Mouse (Mus musculus) right cerebral cortex, postnatal 14 days (tissue): ENCODE data around the gene Mrgprd.

Experiments
- DNase-seq: peaks from one replicate; pipeline ENCODE4 v3.0.0; 2022

The Mrgprd gene

DNA sequence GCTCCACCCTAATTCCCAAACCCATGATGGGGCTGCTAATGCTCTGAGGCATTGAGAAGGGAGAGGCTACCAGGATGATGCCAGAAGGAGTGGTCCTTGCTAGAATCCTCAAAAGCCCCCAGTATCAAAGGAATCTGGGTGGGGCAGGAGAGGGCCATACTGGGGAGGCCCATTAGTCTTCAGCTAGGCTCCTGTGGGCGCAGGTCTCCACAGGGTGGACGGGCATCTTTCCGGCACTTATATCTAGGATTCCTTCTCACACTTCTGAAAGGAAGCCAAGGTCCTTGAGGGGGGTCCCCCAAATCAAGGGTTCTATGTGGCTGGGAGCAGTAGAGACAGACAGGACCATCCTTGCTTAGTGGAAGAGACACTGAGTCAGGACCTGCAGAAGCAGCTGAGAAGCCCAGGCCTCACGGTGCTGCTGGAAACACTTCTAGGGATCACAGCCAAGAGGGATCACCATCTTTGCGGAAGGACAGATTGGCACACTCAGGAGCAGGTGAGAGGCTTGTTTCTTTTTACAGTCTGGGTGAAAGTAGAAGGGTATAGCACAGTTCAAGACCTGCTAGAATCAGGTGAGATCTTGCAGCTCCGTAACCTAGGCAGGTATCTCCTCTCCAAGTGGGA is at the start of gene Mrgprd:
Mrgprd (plus strand) TSS at position 51 of the 627 bp plus-strand sequence.
- no peak for DNase-seq

DNA sequence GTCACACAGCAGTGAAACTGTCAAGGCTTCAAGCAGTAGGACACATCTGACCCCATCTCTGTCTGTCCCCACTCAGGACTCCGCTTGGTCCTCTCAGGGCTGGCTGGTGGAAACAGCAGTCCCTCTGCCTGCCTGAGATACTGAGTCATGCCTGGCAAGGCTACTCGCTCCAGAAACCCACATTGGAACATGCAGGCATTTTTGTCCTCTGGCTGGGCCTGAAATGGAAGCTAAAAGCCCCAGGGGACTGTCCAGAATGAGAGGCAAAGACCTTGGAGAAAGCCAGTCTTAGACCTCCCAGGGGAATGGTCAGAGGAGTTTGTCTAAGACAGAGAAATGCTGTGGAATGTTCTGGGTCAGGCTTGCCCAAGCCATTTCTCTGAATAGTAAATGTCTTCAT is 48.6 kb upstream of the Mrgprd start:
- DNase-seq: no peak

DNA sequence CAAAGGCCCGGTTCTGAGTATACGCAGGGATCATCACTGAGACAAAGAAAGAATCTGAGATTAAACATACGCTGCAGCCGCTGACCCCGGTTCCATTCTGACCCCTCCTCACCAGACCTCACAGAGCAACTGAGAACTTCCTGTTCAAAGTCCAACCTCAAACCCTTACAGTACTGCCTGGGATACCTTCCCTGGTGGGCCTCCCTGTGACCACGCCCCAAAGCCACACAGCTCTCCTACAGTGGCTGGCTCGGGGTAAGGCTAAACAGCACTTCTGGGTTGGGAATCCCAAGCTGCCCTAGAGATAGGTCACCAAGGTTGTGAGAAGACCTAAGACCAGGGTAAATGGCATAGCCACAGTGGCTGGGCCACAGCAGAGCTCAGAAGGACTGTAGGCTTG is 45.7 kb upstream of the Mrgprd start:
- DNase-seq: no peak

GRCm38 (mm10) chr7:145270955-145271354 is 43.7 kb upstream of the Mrgprd start:
- no peak for DNase-seq

GRCm38 (mm10) chr7:145275488-145275887 is 39.1 kb upstream of the Mrgprd start:
- no peak for DNase-seq

GRCm38 (mm10) chr7:145281396-145281795 is 33.2 kb upstream of the Mrgprd start:
- no peak for DNase-seq

DNA sequence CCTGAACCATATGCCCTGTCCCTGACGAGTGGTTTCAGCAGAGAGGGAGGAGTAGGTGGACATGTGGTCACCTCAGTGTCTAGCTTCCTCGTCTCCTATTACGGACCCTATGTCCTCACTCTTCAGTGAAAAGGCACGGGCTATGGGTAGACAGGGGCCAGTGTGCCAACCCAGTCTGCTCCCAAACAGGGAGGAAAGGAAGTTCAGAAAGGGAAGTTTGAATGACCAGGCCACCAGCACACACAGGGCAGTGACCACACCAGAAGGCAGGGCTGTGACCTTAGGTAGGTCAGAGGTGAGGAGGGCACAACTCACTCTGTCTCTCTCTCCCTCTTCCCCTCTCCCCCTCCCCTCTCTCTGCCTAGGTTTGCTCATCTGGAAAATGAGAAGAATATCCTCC is 31.6 kb upstream of the Mrgprd start:
- no peak for DNase-seq

- DNase-seq: peak; percentile 92
Measured at GRCm38 (mm10) chr7:145283487-145284187, 31.0 kb upstream of the Mrgprd start, which contains the start of gene Tpcn2. Tpcn2 (minus strand) TSS chr7:145284011.

DNA sequence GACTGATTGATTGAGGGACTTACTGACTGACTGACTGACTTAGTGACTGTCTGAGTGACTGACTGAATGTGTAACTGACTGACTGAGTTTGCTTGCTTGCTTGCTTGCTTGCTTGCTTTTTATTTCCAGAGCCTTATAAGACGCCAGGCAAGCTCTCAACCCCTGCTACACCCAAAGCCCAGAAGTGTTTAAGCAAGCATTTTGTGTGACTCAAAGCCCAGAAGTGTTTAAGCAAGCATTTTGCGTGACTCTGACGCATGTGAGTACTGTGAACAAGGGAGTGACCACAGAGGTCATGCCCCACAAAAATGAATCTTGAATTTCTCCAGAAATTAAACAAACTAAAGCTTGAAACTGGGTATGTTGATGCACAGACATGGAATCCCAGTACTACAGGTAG is 30.3 kb upstream of the Mrgprd start:
- no peak for DNase-seq

- no peak for DNase-seq
Measured at GRCm38 (mm10) chr7:145285476-145285875, 29.2 kb upstream of the Mrgprd start.

- no peak for DNase-seq
Measured at GRCm38 (mm10) chr7:145287410-145287809, 27.2 kb upstream of the Mrgprd start.

GRCm38 (mm10) chr7:145289302-145289701 is 25.3 kb upstream of the Mrgprd start:
- DNase-seq: peak; percentile 30

DNA sequence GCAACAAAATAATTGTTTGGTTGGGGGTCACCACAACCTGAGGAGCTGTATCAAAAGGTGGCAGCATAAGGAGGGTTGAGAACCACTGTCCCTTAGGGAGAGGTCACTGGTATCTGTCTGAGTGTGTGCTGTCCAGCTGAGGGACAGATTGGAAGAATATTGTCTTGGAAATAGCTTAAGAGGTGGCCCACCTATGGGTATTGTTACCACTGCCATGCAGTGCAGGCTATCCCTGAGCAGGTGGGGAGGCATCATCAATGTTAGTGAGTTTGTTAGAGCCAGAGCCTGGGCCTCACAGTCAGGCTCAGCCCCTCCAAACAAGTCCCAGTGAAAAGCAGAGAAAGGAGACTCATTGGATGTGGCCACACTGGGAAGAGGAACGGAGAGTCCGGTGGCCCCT is 22.8 kb upstream of the Mrgprd start:
- no peak for DNase-seq

DNA sequence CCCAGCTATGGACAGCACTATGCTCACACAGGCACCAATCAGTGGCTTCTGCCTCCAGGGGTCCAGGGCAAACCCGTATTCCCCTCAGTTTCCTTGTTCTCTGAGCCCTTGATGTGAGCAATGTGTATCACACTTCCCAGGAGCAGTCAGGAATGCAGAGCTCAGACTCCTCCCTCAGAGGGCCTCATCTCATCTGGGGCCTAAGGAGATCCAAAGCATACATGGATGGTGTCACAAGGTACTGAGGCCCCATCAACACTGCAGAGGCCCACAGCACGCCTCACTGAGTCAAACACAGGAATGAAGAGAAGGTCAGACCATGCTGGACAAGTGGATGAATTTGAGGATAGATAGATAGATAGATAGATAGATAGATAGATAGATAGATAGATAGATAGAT is 21.9 kb upstream of the Mrgprd start:
- no peak for DNase-seq

- DNase-seq: no peak
Measured at GRCm38 (mm10) chr7:145293859-145294258, 20.8 kb upstream of the Mrgprd start.

- DNase-seq: no peak
Measured at GRCm38 (mm10) chr7:145298666-145299490, 15.8 kb upstream of the Mrgprd start.

GRCm38 (mm10) chr7:145299562-145300320 is 14.9 kb upstream of the Mrgprd start:
- no peak for DNase-seq

DNA sequence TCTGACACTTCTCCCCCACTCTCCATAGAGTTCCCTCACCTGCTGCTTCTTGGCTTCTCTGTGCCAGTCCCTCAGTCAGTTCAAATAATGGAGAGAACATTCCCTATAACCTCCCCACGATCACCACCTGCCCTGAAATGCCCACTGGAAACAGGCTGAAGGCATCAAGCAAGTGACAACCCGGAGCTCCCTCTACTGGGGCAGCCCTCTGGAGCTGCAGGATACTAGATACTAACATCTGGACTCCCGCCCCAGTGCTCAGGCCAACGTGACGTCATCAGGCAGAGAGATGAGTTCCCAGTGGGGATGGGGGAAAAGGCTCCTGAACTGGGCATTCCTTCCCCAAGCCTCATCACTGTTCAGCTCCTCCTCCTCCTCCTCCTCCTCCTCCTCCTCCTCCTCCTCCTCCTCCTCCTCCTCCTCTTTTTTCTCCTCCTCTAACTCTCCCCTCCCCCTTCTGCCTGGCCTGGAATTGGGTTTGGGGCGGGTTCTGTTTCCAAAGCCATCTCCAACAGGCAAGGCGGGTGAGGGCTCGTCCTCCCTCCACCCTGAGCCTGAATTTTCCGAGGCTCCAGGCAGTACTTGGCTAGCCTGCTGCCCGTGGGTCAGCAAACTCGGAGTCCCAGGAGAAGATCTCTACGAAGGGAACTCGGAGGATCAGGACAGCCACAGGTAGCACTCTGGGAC is 14.2 kb upstream of the Mrgprd start, which contains the start of gene Mrgprf:
Mrgprf (plus strand) TSS at position 508 of the 687 bp plus-strand sequence.
- no peak for DNase-seq

DNA sequence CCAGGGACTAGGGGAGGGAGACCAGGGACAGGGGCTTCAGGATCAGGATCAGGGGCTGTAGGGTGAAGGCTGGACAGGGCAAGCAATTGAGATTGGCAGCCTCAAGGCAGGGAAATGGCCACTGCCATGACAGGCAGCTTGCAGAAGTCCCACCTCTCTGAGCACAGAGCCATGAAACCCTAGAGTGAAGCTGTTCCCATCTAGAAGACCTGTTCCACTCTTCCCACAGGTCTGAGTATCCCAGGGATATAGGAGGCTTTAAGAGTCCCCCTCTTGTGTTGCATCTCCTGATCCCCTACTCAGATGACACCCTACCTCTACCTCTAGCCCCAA is 13.7 kb upstream of the Mrgprd start:
- no peak for DNase-seq

GRCm38 (mm10) chr7:145301341-145302005 is 13.2 kb upstream of the Mrgprd start:
- no peak for DNase-seq

GRCm38 (mm10) chr7:145302488-145303285 is 11.9 kb upstream of the Mrgprd start:
- DNase-seq: no peak
